Mouse (Mus musculus): ENCODE measurements at regions not wholly inside any gene's neighbourhood (a gene's known extent, or its start where the extent isn't known, plus 50 kb on each side); places are given as distances from the start of the nearest gene placed in this dataset.

DNA sequence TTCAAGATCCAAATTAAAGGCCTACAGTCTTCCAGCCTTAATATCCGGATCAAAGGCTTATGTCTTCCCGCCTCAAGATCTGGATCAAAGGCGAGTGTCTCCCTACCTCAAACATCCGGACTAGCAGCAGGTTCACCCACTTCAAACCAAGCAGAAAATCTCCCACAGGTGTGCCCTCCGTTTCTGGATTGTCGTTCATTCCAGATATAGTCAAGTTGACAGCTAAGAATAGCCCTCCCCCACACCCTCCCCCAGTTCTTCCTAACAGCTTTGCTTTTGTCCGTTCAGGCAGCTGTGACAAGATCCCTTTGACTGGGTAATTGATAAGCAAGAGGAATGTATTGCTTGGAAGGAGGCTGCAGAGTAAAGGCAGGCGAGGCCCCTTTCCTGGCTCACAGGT is 118.3 kb upstream of the Serp2 start:
- TF ChIP-seq CTCF (IDR thresholded peaks at IDR 0.05; ENCODE audit: low read depth) (no peak), EP300 (optimal IDR thresholded peaks at IDR 0.05) (no peak)

All from stomach, postnatal 0 days (tissue).